Mouse (Mus musculus): ENCODE measurements around the gene Pde4b.
"Not testable (repeated sequence)": the region's sequence is repeated elsewhere in the genome, so short reads cannot be mapped to it uniquely, and the experiment has no call there.

Pde4b gene

DNA sequence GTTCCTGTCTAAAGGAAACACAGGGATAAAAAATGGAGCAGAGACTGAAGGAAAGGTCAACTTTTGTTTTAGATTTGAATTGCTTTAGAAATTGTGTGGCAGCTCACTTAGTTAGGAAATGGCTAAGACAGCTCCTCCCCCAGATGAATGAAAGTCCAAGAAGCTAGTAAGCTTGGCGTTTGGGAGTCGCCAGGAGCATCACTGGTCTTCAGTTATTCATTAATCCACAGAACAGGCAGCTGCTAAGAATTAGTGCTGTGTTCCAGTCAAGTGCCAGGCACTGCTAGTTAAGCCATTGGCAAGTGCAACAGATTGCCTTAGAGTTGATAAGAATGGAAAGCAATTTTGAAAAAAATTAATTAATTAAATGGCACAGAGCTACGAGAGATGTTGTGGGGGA, 390.8 kb downstream of the Pde4b start:
- DNase-seq (ENCODE audit: low spot score in 2 of 2) = no peak

DNA sequence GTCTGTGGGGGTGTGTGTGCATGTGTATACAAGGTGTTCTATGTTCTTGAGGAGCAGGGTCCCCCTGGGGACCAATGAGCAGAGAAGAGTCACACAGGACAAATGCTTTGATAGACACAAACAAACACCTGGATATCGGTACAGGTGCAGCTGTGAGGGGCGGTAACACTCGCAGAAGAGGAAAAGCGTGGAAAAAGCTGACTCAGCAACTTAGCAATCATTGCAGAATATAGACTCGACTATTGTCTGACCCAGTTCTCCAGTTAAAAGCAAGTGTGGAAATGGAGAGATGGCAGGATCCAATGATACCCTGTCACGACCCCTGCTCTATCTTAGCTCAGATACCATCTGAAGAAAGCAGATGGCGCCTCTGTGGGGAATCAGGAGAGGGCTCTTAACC, 391.5 kb downstream of the Pde4b start:
- no peak for DNase-seq (ENCODE audit: low spot score in 2 of 2)

DNA sequence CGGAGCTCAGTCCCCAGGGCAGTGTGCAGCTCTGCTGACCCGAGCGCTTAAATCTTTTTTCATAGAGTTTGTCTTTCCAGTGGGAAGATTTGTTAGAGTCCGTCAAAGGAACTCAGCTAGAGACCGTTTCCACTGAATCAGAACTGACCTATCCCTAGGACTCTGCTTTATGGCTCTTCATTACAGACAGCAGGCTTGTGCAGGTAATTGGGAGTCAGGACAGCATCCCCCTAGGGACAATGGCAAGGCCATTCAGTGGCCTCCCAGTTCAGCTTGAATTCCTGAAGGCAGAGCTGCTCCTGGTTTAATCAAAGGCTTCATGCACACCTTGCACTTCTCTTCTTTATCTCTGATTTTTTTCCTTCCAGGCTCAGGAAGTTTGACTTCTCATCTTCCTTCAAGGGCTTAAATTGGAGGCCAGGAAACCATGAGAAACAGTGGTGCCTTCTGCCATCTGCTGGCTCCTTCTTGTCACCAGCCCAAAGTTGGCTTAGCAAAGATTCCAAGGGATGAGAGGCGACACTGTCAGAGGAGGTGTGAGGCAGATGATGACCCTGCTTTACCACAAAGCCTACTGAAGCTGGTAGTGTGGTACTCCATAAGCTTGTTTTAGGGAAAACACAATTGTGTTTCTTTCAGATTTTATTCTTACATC, 393.6 kb downstream of the Pde4b start:
- DNase-seq (ENCODE audit: low spot score in 2 of 2) = peak in 1 of 2 experiments; percentile 71

DNA sequence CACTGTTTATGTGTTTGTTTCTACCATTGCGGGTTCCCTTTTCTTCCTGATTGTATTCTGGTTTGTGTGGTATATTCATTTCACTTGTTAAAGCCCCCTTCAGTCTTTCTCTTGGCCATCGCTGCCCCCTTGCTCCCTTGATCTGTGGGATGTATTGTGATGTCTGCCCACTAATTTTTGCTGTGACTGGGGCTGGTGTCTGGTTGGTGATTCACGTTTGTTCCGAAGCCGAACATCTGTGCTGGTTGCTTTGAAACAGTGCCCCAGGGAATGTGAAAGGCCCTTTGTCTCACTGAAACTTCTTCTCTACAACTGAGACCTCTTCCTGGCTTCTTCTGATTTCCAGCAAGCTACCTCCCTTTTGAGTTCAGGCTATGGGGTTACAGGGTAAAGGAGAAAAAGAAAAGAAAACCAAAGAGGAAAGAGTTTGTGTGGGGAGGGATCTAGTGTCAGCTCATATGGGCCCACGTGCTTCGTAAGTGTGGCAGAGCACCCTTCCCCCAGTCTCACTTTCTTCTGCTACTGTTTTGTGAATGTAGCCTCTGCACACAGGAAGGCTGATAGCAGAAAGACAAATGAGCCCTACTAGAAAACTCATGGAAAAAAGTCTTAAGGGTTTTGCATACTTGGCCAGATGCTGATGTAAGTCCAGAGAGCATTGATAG, 396.1 kb downstream of the Pde4b start:
- DNase-seq (ENCODE audit: low spot score in 2 of 2) = peak in 1 of 2 experiments; percentile 44

DNA sequence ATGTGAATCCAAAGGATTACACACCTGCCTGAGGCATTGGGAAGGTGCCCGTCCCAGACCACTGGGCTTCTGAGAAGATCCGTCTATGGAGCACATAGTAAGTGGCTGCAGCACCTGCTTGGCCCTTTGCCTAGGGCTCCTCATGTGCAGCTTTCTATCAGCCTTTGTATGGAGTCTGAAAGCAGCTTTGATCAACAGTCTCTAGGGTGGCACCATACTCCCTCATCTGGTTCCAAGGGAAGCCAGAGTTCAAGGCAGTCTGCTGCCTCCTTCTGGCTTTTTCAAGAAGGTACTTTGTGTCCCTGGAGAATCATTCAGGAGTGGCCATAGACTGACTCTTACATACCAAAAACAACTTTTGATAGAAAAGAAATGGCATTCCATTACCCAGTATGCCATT, 397.4 kb downstream of the Pde4b start:
- DNase-seq (ENCODE audit: low spot score in 2 of 2) = peak; percentile 33 to 38

DNA sequence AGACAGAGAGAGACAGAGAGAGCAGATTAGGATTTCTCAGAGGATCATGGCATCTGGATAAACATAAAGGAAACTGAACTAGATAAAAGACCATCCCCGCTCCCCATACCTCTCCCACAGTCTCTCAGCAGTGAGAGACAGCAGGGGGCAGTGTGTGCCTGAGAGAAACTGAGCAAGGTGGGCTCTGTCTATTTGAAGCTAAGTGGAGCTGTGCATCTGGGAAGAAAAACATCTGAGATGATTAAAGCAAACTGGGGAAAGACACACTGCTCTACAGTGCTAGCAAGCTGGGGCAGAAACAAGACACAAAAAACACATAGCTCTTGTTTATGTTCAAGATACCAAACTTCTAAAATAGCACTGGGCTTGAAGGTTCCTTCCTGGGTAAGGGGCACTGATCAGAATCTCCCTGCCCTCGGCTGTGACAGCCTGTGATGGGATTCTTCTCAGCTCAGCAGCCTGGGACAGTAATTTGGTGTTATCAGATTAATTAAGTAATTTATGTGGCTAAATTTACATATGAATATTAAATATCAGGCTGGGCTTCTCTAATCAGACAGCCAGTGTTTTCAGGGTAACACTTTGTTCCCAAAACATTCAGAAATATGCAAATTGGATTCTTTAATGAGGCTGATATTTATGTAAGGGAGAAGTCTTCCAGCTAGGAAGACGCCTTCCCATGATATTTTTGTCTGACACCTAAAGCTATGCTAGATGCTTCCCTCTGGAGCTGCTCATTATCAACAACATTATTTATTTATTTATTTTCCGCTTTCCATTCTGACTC, 399.0 kb downstream of the Pde4b start:
- no peak for DNase-seq (ENCODE audit: low spot score in 2 of 2)

DNA sequence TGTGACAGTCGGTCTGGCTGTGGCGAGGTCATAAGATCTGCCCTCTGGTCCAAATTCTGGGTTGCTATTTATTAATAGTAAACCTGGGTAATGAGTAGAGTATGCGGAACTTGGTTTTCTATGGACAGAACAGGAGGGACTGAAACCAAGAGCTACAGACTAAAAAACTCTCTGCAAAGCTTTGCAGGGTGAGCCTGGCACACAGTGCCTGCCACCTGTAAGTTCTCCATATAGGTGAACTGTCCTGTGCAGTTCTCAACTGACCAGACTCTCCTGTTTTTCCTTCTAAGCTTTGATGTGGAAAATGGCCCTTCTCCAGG, 399.5 kb downstream of the Pde4b start:
- no peak for DNase-seq (ENCODE audit: low spot score in 2 of 2)

DNA sequence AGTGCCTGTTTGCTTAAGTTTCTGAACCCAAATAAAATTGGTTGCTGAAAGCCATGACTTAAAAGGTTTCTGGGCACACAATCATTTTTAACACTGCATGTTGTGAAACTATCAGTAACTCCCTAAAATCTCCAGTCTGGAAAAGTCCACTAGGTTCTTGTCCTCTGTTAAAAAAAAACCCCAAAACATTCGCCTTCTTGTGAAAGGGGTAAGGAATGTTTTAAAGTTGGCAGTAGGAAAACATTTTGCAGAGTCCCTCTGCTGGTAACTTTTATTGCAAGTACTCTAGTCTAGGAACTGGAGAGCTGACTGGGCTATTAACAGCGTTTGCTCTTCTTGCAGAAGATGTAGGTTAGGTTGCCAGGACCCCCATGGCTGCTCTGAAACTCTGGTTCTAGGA, 400.7 kb downstream of the Pde4b start:
- DNase-seq (ENCODE audit: low spot score in 2 of 2) = no peak

DNA sequence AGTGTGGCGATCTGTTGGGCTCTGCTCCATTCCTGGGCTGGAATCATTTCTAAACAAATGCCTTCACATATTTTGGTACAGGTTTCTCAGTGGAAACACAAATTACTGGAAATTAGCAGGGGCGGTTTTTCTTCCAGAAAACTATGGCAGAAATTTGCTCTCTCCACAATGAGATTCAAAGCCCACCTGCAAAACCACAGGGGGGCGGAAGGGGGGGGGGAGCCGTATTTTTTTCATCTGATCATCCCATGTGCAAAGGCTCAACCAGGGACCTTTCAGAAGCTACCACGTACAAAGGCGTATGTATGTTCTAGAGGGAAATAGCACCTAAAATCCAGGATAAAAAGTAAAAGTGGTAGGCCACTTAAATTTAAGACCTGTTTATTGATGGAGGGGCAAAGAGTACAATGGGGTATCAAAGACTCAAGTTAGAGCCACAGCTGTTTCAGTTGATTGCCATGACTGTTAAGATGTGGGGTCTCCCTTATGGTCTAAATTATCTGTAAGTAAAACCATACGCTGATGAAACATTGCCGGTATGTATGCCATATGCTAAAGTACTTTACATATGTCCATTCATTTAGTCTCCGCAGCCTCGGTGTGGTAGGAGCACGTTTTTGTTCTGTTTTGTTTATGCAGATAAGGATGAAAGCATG, 404.3 kb downstream of the Pde4b start:
- no peak for DNase-seq (ENCODE audit: low spot score in 2 of 2)

DNA sequence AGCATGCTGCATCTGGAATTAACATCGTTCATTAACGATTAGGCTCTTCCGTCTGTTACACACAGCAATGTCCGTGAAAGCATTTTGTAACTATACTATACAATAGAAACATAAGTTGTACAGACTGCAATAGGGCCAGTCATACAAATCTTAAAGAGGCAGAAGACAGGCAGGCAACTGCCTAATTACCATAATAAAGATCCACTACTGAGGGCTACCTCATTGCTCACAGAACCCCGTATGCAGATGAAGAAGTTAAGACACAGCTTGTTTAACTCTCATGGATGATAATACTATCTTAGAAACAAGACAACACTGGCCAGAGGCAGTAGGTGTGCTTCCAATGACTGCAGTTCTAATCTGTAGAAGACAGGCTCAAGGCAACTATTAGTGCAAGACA, 405.6 kb downstream of the Pde4b start:
- DNase-seq (ENCODE audit: low spot score in 2 of 2) = no peak

DNA sequence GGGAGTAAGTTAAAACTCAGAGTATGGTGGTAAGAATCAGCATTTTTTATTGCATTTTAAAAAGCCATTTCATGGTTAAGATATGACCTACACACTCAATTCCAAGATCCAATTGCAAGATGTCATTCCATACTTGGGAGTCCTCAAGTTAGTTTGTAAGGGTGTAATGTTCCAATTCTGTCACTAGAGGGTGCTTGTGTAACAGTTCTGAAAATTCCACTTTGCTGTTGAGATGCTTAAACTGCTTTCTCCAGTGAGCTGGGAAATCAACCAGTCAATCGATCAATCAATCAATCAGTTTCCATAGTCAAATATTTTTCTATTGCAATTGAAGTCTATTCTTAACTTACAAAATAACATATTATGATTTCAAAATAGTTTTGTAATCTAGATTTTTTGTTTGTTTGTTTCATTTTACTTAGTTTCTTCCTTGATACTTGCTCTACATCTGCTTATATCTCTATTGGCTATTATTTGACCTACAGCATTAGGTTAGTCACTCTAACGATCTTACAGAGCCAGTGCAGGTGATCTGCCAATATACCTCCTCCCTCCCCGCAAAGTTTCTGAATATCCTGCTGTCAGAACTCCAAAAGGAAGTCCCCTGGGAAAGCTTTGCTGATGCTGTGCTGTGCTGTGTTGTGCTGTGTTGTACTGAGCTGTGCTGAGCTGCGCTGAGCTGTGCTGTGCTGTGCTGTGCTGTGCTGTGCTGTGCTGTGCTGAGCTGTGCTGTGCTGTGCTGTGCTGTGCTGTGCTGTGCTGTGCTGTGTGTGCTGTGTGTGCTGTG, 406.2 kb downstream of the Pde4b start:
- peak in 1 of 2 experiments; percentile 42 for DNase-seq (ENCODE audit: low spot score in 2 of 2)

DNA sequence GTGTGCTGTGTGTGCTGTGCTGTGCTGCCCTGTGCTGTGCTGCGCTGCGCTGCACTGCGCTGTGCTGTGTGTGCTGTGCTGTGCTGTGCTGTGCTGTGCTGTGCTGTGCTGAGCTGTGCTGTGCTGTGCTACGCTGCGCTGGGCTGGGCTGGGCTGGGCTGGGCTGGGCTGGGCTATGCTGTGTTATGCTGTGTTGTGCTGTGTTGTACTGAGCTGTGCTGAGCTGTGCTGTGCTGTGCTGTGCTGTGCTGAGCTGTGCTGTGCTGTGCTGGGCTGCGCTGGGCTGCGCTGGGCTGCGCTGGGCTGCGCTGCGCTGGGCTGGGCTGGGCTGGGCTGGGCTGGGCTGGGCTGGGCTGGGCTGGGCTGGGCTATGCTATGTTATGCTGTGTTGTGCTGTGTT, 406.9 kb downstream of the Pde4b start:
- DNase-seq (ENCODE audit: low spot score in 2 of 2) = not testable (repeated sequence)

DNA sequence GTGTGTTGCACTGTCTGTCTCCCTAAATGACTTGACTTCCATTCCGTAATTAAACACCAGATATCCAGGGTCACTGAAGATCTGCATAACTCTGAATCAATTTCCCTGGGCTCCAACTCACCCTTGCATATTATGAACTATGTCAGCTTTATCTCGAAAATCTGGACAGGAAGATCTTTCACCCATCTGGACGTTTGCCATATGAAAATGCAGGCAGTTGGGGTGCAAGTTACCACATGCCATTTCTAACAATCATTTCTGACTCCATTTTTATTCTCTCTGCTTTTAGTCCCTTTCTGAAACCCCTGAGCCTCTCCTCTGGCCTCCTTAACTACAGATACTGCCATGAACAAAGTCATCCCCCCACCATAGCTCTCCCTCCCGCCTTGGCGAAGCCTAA, 407.7 kb downstream of the Pde4b start:
- no peak for DNase-seq (ENCODE audit: low spot score in 2 of 2)

DNA sequence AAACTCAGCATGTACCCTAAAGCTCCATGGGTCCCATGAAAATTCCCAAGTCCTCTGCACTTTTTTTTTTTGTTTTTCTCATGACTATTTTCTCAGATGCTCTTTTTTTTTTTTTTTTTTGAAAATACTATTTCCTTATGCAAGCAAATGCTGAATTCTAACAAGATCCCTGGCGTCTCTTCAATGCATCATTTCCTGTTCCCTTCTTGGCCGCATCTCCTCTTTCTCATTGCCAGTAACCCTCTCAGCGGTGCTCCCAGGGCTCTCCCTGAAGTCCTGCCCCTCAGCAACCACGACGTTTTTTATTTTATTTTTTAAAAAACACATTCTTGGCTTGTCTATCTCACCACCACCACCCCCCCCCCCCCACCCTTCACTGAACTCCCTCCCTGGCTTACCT, 408.1 kb downstream of the Pde4b start:
- DNase-seq (ENCODE audit: low spot score in 2 of 2) = no peak

DNA sequence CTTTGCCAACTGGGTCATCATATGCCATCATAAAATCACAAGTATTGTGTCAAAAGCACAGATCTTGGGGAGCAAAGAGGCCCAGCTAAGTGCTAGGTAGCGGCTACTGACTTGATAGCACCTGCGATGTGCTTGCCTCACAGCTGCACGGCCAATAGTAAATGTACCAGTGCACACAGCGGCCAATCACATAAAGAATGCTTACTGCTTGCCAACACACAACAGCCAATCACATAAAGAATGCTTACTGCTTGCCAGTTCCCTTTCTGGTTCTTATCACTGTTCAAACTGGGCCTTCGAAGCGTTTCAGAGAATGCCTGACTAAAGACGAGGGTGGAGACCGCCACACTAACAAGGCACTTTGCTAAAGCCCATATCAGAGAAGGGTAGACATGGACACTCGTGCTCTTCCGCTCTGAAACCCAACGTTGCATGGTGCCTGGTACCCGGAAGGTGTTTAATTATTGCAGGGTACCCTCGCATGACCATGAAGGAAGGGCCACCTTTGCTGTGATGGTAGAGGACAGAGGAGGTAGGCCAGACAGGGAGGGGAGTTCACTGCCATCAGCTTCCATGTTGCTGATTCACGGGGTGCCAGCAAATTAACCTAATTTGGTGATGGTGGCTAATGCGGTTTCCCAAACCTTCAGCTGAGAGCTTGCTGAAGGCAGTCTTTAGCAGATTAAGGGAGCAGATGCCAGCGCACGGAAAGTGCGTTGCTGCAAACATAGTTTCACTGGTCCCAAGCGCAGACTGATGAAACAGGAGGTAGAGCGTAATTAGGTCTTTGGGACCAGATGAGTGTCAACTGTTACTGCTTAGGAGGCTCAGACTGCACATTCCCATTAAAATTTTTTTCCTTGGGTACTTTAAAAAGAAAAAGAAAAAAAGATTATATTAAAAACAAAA, 409.2 kb downstream of the Pde4b start:
- no peak for DNase-seq (ENCODE audit: low spot score in 2 of 2)

DNA sequence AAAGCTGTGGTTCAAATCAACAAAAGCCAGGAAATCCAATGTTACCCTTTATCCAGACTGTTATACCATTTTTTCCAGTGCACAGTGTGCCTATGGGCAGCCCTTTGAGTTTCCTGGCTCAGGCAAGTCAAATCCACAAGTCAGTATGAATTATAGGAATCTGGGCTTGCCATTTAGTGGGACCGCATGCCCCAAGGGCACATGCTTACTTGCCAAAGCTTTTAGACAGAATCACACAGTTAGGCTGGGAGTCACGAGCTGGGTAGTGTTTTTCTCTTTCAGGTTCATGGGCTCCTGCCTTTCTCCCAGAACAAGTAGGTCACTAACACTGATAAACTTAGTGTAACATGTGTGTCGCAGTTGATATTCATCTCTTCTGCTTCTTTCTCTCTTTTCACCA, 409.9 kb downstream of the Pde4b start:
- no peak for DNase-seq (ENCODE audit: low spot score in 2 of 2)

DNA sequence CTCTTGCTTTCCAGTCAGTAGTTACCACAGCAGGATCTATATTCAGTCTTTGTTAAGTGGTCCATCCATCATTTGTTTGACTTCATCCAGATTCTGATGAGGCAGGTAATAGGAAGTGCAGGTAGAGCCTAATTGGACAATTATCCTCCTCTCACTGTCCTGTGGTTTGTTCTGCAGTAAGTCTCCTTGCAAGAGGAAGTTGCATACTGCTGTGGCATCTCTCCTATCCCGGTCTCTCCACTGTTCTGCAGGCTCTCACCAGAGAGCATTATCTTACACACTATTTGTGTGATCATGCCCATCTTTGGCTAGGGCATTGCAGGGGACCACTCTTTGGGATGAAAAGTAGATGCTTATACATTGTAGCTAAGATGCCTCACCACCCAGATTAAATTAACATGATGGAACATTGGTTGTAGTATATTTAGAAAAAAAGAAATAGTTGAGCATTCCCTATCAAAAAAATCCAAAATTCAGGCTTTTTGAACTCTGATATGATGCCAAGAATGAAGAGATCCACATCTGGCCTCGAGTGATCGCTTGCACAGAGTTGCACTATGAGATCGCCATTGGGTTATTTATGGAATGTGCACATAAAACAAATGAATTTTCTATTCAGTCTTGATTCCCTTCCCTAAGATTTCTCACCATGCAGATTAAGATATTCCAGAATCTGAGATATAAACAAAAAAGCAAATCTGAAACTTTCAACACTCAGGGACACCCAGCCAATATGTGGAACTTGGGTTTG, 411.0 kb downstream of the Pde4b start:
- DNase-seq (ENCODE audit: low spot score in 2 of 2) = no peak

DNA sequence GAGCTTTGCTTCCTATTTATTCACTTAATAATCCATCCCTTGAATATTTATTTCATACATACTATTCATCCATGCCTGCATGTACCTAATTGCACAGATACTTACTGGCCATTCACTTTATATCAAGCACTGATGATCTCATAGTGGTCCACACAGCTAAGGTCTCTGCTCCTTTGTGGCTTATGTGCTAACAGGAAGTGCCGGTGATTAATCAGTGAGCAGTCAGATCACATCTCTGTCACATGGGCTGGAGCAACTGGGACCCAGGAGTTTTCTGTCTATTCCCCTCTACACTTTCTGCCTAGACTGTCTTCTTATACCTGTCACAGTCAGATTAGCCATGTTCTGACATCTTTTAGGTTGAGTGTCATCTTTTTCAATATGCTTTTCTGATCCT, 411.6 kb downstream of the Pde4b start:
- DNase-seq (ENCODE audit: low spot score in 2 of 2) = no peak

DNA sequence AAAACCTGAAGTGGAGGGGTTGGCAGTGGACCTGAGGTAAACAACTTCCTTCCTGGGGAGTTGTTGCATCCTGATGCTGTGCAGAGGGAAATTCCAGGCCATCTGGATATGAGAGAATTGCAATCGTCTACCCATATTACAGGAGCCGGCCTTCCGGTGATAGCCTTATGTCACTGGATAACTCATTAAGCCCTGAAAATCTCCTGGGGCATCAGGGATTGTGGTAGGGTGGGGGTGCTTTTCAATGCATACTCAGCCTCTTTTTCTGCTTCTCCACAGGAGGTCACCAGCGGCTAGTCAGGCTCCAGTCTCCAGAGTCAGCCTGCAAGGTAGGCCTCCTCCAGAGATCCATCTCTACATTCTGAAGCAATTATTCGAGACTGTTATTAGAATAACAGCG, 418.4 kb downstream of the Pde4b start:
- DNase-seq (ENCODE audit: low spot score in 2 of 2) = no peak
